Mouse (Mus musculus) heart, postnatal 4 days (tissue): ENCODE measurements at regions not wholly inside any gene's neighbourhood (a gene's known extent, or its start where the extent isn't known, plus 50 kb on each side); places are given as distances from the start of the nearest gene placed in this dataset.

Experiments
- DNase-seq: peaks from one replicate; pipeline ENCODE4 v3.0.0; 2021

GRCm38 (mm10) chr15:63670561-63670960 lies 174.4 kb downstream of the Gsdmc2 start:
- no peak for DNase-seq

GRCm38 (mm10) chr15:63667536-63667935 lies 177.4 kb downstream of the Gsdmc2 start:
- DNase-seq = no peak

- no peak for DNase-seq
Observed at GRCm38 (mm10) chr15:63665517-63665916, 179.5 kb downstream of the Gsdmc2 start.

GRCm38 (mm10) chr15:63664877-63665276 lies 180.1 kb downstream of the Gsdmc2 start:
- no peak for DNase-seq

- no peak for DNase-seq
Observed at GRCm38 (mm10) chr15:63662183-63662582, 182.8 kb downstream of the Gsdmc2 start.

GRCm38 (mm10) chr15:63658031-63658521 lies 186.9 kb downstream of the Gsdmc2 start:
- DNase-seq = no peak

- peak; percentile 89 for DNase-seq
Observed at GRCm38 (mm10) chr15:63652216-63652961, 192.6 kb downstream of the Gsdmc2 start.

GRCm38 (mm10) chr15:63651120-63651519 lies 193.9 kb downstream of the Gsdmc2 start:
- DNase-seq = no peak

GRCm38 (mm10) chr15:63648142-63648989 lies 196.6 kb downstream of the Gsdmc2 start:
- no peak for DNase-seq

- no peak for DNase-seq
Observed at GRCm38 (mm10) chr15:63624814-63625213, 220.2 kb downstream of the Gsdmc2 start.

GRCm38 (mm10) chr15:63624249-63624648 lies 220.7 kb downstream of the Gsdmc2 start:
- DNase-seq = no peak

GRCm38 (mm10) chr15:63616506-63617208 lies 228.3 kb downstream of the Gsdmc2 start:
- peak; percentile 6 for DNase-seq

GRCm38 (mm10) chr15:63614191-63614590 lies 230.8 kb downstream of the Gsdmc2 start:
- no peak for DNase-seq

GRCm38 (mm10) chr15:63613120-63613519 lies 231.9 kb downstream of the Gsdmc2 start:
- no peak for DNase-seq

- DNase-seq = no peak
Observed at GRCm38 (mm10) chr15:63611161-63611560, 233.8 kb downstream of the Gsdmc2 start.

- DNase-seq = no peak
Observed at GRCm38 (mm10) chr15:63603100-63603714, 241.8 kb downstream of the Gsdmc2 start.

GRCm38 (mm10) chr15:63601543-63601942 lies 243.4 kb downstream of the Gsdmc2 start:
- DNase-seq = peak; percentile 65

GRCm38 (mm10) chr15:63592758-63593463 lies 252.1 kb downstream of the Gsdmc2 start:
- no peak for DNase-seq

- no peak for DNase-seq
Observed at GRCm38 (mm10) chr15:63559293-63559692, 285.7 kb downstream of the Gsdmc2 start.

GRCm38 (mm10) chr15:63558691-63559090 lies 286.3 kb downstream of the Gsdmc2 start:
- DNase-seq = no peak

GRCm38 (mm10) chr15:63557816-63558215 lies 287.2 kb downstream of the Gsdmc2 start:
- no peak for DNase-seq

- DNase-seq = peak; percentile 6
Observed at GRCm38 (mm10) chr15:63553597-63553996, 291.4 kb downstream of the Gsdmc2 start.
